Mouse (Mus musculus): Measurements from ENCODE around the gene Trp53tg5. TPM values are rescaled to one million over a fixed set of nuclear protein-coding genes. Genes with fewer than 3 reads are reported as not detected.

Trp53tg5 gene
- polyA plus RNA-seq, 1 experiment = 97.8 TPM

GRCm38 (mm10) chr2:164505619-164506347 lies 32.3 kb upstream of the Trp53tg5 start:
- Histone ChIP-seq H3K27ac (ENCODE audit: control insufficient read depth, insufficient read depth, low read depth, low read length) (no peak overlapping the region), H3K36me3 (ENCODE audit: control insufficient read depth, insufficient read depth, low read length) (peaks cover 6% of the 10 kb centered on the region), H3K4me1 (ENCODE audit: control insufficient read depth, insufficient read depth, low read length) (peaks cover 5% of the 10 kb centered on the region; the same call in 1 of the 2 replicates), H3K27me3 (ENCODE audit: control insufficient read depth, insufficient read depth, low read length) (no peaks in the 10 kb centered on the region), H3K4me3 (ENCODE audit: control insufficient read depth, low read depth, low read length) (no peak overlapping the region)
- TF ChIP-seq CTCF (IDR thresholded peaks at IDR 0.05; ENCODE audit: control insufficient read depth, insufficient read depth, insufficient replicate concordance, low read depth, low read length) (no peak), POLR2A (IDR thresholded peaks at IDR 0.05; ENCODE audit: control insufficient read depth, low read depth, low read length) (no peak)

- H3K4me1 ChIP-seq (ENCODE audit: control insufficient read depth, insufficient read depth, low read length) = peaks cover 5% of the 10 kb centered on the region; the same call in 1 of the 2 replicates
- no peak for TF ChIP-seq CTCF (IDR thresholded peaks at IDR 0.05; ENCODE audit: control insufficient read depth, insufficient read depth, insufficient replicate concordance, low read depth, low read length)
- no peak for TF ChIP-seq POLR2A (IDR thresholded peaks at IDR 0.05; ENCODE audit: control insufficient read depth, low read depth, low read length)
- no peak overlapping the region for H3K4me3 ChIP-seq (ENCODE audit: control insufficient read depth, low read depth, low read length)
- no peak overlapping the region for H3K27ac ChIP-seq (ENCODE audit: control insufficient read depth, insufficient read depth, low read depth, low read length)
- H3K27me3 ChIP-seq (ENCODE audit: control insufficient read depth, insufficient read depth, low read length) = no peaks in the 10 kb centered on the region
- peaks cover 6% of the 10 kb centered on the region for H3K36me3 ChIP-seq (ENCODE audit: control insufficient read depth, insufficient read depth, low read length)
Observed at GRCm38 (mm10) chr2:164504919-164505318, 31.4 kb upstream of the Trp53tg5 start.

- TF ChIP-seq POLR2A (IDR thresholded peaks at IDR 0.05; ENCODE audit: control insufficient read depth, low read depth, low read length) (no peak), CTCF (IDR thresholded peaks at IDR 0.05; ENCODE audit: control insufficient read depth, insufficient read depth, insufficient replicate concordance, low read depth, low read length) (no peak)
- H3K27ac ChIP-seq (ENCODE audit: control insufficient read depth, insufficient read depth, low read depth, low read length) = no peak overlapping the region
- H3K4me1 ChIP-seq (ENCODE audit: control insufficient read depth, insufficient read depth, low read length) = peaks cover 6% of the 10 kb centered on the region
- H3K27me3 ChIP-seq (ENCODE audit: control insufficient read depth, insufficient read depth, low read length) = no peaks in the 10 kb centered on the region
- peaks cover 6% of the 10 kb centered on the region for H3K36me3 ChIP-seq (ENCODE audit: control insufficient read depth, insufficient read depth, low read length)
- no peak overlapping the region for H3K4me3 ChIP-seq (ENCODE audit: control insufficient read depth, low read depth, low read length)
Observed at GRCm38 (mm10) chr2:164500511-164500910, 27.0 kb upstream of the Trp53tg5 start.

GRCm38 (mm10) chr2:164499317-164499716 lies 25.8 kb upstream of the Trp53tg5 start:
- peaks cover 6% of the 10 kb centered on the region for H3K4me1 ChIP-seq (ENCODE audit: control insufficient read depth, insufficient read depth, low read length)
- TF ChIP-seq POLR2A (IDR thresholded peaks at IDR 0.05; ENCODE audit: control insufficient read depth, low read depth, low read length) (no peak), CTCF (IDR thresholded peaks at IDR 0.05; ENCODE audit: control insufficient read depth, insufficient read depth, insufficient replicate concordance, low read depth, low read length) (no peak)
- no peak overlapping the region for H3K27ac ChIP-seq (ENCODE audit: control insufficient read depth, insufficient read depth, low read depth, low read length)
- H3K36me3 ChIP-seq (ENCODE audit: control insufficient read depth, insufficient read depth, low read length) = peaks cover 6% of the 10 kb centered on the region
- H3K27me3 ChIP-seq (ENCODE audit: control insufficient read depth, insufficient read depth, low read length) = no peaks in the 10 kb centered on the region
- no peak overlapping the region for H3K4me3 ChIP-seq (ENCODE audit: control insufficient read depth, low read depth, low read length)

GRCm38 (mm10) chr2:164497691-164498268 lies 24.3 kb upstream of the Trp53tg5 start:
- H3K27me3 ChIP-seq (ENCODE audit: control insufficient read depth, insufficient read depth, low read length) = no peaks in the 10 kb centered on the region
- peak overlapping the region; percentile 60 for H3K27ac ChIP-seq (ENCODE audit: control insufficient read depth, insufficient read depth, low read depth, low read length)
- peak overlapping the region; percentile 98 for H3K4me3 ChIP-seq (ENCODE audit: control insufficient read depth, low read depth, low read length)
- TF ChIP-seq POLR2A (IDR thresholded peaks at IDR 0.05; ENCODE audit: control insufficient read depth, low read depth, low read length) = no peak
- no peak for TF ChIP-seq CTCF (IDR thresholded peaks at IDR 0.05; ENCODE audit: control insufficient read depth, insufficient read depth, insufficient replicate concordance, low read depth, low read length)
- peaks cover 5% of the 10 kb centered on the region for H3K36me3 ChIP-seq (ENCODE audit: control insufficient read depth, insufficient read depth, low read length)
- H3K4me1 ChIP-seq (ENCODE audit: control insufficient read depth, insufficient read depth, low read length) = peaks cover 6% of the 10 kb centered on the region

GRCm38 (mm10) chr2:164496847-164497690 lies 23.5 kb upstream of the Trp53tg5 start, which contains the start of gene Pigt:
Gene Pigt (plus strand): TSS chr2:164497520.
- peak within 1 kb of the TSS; percentile 60 for H3K27ac ChIP-seq (ENCODE audit: control insufficient read depth, insufficient read depth, low read depth, low read length)
- H3K36me3 ChIP-seq (ENCODE audit: control insufficient read depth, insufficient read depth, low read length) = peaks cover 4% of the 10 kb centered on the region
- no peaks in the 10 kb centered on the region for H3K27me3 ChIP-seq (ENCODE audit: control insufficient read depth, insufficient read depth, low read length)
- H3K4me1 ChIP-seq (ENCODE audit: control insufficient read depth, insufficient read depth, low read length) = peaks cover 6% of the 10 kb centered on the region
- TF ChIP-seq CTCF (IDR thresholded peaks at IDR 0.05; ENCODE audit: control insufficient read depth, insufficient read depth, insufficient replicate concordance, low read depth, low read length) (peak; percentile 14; the same call in 1 of the 2 replicates), POLR2A (IDR thresholded peaks at IDR 0.05; ENCODE audit: control insufficient read depth, low read depth, low read length) (peak; percentile 95)
- H3K4me3 ChIP-seq (ENCODE audit: control insufficient read depth, low read depth, low read length) = peak within 1 kb of the TSS; percentile 98

GRCm38 (mm10) chr2:164496331-164496730 lies 22.8 kb upstream of the Trp53tg5 start:
- H3K4me3 ChIP-seq (ENCODE audit: control insufficient read depth, low read depth, low read length) = peak overlapping the region; percentile 60; the same call in 1 of the 2 replicates
- TF ChIP-seq POLR2A (IDR thresholded peaks at IDR 0.05; ENCODE audit: control insufficient read depth, low read depth, low read length) (no peak), CTCF (IDR thresholded peaks at IDR 0.05; ENCODE audit: control insufficient read depth, insufficient read depth, insufficient replicate concordance, low read depth, low read length) (no peak)

More at GRCm38 (mm10) chr2:164496331-164496730, 22.8 kb upstream of the Trp53tg5 start:
- Histone ChIP-seq H3K4me1 (ENCODE audit: control insufficient read depth, insufficient read depth, low read length) (peaks cover 6% of the 10 kb centered on the region), H3K36me3 (ENCODE audit: control insufficient read depth, insufficient read depth, low read length) (peaks cover 4% of the 10 kb centered on the region), H3K27ac (ENCODE audit: control insufficient read depth, insufficient read depth, low read depth, low read length) (no peak overlapping the region), H3K27me3 (ENCODE audit: control insufficient read depth, insufficient read depth, low read length) (no peaks in the 10 kb centered on the region)
